Mouse (Mus musculus) kidney, adult 2 months (tissue): ENCODE results near the gene Osm.

Experiments
- CTCF ChIP-seq: fragments of 200-500 bp; conservative IDR thresholded peaks from 2 replicates; pipeline ENCODE4 v1.5.1; 2011; ENCODE audit warnings: low read depth, mild to moderate bottlenecking, control low read depth, low read length, moderate library complexity, mixed read lengths; ENCODE audit not compliant: insufficient read depth, insufficient read length
- POLR2A ChIP-seq: fragments of 200-500 bp; IDR thresholded peaks from one replicate; pipeline ENCODE4 v1.6.1; 2011; ENCODE audit warnings: low read depth, low read length, control low read depth

DNA sequence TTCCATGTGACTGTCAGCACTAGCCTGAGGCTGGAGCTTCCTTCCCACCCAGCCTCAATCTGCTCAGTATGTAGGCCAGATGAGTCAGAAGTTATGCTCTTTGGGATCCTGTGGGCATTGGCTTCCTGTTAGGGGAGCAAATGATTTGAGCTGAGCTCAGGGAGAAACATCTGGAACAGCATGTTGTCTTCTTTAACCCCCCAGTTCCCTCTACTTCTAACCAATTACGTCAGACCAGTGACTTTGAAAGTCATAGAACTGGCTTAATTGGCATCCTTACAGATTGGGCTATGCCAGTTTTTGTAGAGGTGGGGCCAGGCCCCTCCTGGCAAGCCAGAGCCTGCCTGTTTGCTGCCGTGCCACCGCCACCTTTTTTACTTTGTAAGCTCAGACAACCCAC is 45.5 kb upstream of the Osm start:
- TF ChIP-seq CTCF = no peak
- TF ChIP-seq POLR2A = no peak
